Mouse (Mus musculus): ENCODE results near the gene Slc22a28.
"Not testable (repeated sequence)": the region's sequence is repeated elsewhere in the genome, so short reads cannot be mapped to it uniquely, and the experiment has no call there.

The Slc22a28 gene

GRCm38 (mm10) chr19:8131881-8132280 lies at the start of gene Slc22a28:
Gene Slc22a28, minus strand, starts transcription at chr19:8131982.
- not testable (repeated sequence) for DNase-seq

GRCm38 (mm10) chr19:8148787-8149523 lies 17.2 kb upstream of the Slc22a28 start:
- no peak for DNase-seq

- DNase-seq: not testable (repeated sequence)
Observed at GRCm38 (mm10) chr19:8142716-8143115, 10.9 kb upstream of the Slc22a28 start.

GRCm38 (mm10) chr19:8134127-8134841 lies 2.5 kb upstream of the Slc22a28 start:
- not testable (repeated sequence) for DNase-seq

GRCm38 (mm10) chr19:8019904-8020349 lies 111.9 kb downstream of the Slc22a28 start:
- peak; percentile 31 for DNase-seq

- not testable (repeated sequence) for DNase-seq
Observed at GRCm38 (mm10) chr19:8019329-8019851, 112.4 kb downstream of the Slc22a28 start.

- DNase-seq: not testable (repeated sequence)
Observed at GRCm38 (mm10) chr19:8018535-8018934, 113.2 kb downstream of the Slc22a28 start.

Data from layer of hippocampus, adult 9-11 months (tissue).